Mouse (Mus musculus): Measurements from ENCODE around the gene Zfp184.
"Not testable (repeated sequence)": the region's sequence is repeated elsewhere in the genome, so short reads cannot be mapped to it uniquely, and the experiment has no call there.

The Zfp184 gene

GRCm38 (mm10) chr13:21944926-21945740 is at the start of gene Zfp184:
Gene Zfp184, plus strand, starts transcription at chr13:21945094.
- DNase-seq = peak; percentile 89 to 90

- peak; percentile 72 to 79 for DNase-seq
Measured at GRCm38 (mm10) chr13:21896549-21897244, 48.2 kb upstream of the Zfp184 start.

DNA sequence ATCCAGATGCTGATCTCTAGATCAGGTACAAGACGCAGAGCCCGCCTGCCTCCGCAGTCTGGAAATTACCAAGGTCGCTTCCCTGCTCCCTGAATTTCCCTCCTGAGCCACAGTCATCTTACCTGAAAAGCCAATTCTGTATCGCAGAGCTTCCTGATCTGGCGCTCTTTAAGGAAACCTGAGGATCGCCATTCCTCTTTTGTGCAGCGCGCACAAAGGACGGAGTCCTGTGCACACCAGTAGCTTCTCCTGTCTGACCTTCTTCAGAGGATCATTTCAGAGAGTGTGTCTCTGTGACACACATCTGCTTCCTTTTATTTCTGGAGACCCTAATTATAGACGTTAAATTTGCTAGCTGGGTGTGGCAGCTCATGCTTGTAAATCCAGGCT is 47.7 kb upstream of the Zfp184 start:
- DNase-seq = no peak

DNA sequence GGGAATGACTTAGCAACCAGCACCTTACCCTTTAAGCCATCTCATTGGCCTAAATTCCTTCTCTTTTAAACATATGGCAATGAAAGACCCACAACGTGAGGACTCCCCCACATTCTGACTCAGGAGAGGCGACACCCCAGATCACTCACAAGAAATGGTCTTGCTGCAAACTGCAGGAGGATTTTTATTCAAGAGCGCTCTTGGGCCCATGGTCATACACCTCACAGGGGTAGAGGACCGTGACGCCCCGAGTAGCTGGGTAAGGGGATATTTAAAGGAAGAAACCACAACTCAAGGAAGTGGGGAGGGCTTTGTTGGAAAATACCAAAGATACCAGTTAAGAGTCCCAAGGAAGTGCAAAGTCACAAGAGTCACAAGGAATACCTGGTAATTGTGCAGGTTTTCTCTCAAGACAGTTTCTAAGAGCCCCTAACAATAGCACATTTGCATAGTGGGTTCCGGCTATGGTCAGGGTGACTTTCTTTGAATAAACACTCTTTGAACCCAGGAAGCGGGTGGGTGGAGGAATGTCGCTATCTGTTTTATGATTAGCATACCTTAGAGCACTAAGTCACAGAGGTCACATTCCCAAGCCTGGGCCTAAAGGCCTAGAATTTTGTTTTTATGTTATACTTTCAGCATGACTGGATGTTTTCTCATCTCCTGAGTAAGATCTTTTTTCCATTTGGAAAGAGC is 43.9 kb upstream of the Zfp184 start:
- not testable (repeated sequence) for DNase-seq

DNA sequence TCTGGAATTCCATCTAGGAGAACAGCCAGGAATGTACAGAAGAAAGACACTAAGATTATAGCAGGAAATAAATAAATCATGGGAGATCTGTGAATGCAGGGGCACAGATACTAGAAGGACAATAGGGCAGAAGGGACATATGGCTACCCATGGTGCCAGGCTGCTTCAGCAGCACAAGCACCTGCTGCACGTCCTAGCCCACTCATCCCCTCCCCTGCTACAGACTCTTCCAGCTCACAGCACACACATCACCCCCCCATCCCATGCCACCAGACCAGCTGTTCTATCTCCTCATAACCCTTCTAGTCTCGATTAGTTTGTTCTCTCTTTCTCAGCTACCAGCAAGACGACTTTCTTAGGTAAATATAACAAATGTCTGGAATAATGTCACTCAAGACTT is 41.4 kb upstream of the Zfp184 start:
- no peak for DNase-seq

DNA sequence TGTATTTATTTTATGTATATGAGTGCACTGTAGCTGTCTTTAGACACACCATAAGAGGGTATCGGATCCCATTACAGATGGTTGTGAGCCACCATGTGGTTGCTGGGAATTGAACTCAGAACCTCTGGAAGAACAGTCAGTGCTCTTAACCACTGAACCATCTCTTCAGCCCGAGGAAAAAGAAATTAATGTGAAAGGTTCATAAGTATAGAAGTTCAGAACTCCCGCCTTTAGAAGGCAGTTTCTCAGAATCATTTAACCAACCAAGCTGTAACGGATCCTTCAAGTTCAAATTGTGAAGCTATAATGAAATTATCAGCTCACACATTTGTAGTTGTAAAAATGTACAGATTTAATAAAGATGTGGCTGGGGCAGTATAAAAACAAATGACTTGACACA is 40.8 kb upstream of the Zfp184 start:
- DNase-seq = not testable (repeated sequence)

DNA sequence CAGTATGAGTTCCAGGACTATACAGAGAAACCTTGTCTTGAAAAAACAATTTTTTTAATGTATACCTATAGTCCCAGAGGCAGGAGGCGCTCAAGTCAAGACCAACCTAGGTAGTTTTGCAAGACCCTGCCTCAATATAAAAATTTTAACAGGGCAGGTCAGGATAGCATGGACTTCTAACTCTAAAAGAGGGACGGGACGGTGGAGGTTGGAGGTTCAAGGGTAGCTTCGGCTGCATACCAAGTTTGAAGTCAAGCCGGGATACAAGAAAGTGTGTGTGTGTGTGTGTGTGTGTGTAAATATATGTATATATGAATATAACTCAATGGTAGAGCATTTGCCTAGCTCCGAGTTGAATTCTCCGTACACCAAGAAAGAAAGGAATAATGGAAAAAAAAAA is 38.6 kb upstream of the Zfp184 start:
- no peak for DNase-seq

GRCm38 (mm10) chr13:21906946-21907806 is 37.7 kb upstream of the Zfp184 start:
- no peak for DNase-seq

- DNase-seq = not testable (repeated sequence)
Measured at GRCm38 (mm10) chr13:21907807-21908155, 37.1 kb upstream of the Zfp184 start.

GRCm38 (mm10) chr13:21910735-21911134 is 34.2 kb upstream of the Zfp184 start:
- no peak for DNase-seq

DNA sequence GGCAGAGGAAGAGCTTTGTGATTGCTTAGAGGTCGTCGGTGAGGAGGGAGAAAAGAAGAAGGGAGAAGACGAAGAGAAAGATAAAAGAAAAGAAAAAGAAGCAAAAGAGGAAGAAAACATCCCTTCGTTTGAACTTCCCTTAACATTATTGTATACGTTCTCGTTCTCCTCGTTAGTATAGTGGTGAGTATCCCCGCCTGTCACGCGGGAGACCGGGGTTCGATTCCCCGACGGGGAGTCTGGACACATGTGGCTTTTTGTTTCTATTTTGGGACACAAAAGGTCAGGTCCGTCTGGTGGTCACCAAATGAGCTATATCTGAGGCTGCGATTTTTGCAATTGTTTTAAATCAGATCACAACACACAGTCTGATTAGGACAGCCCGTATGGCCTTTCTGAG is 33.7 kb upstream of the Zfp184 start:
- DNase-seq = peak in 1 of 2 experiments; percentile 29

- DNase-seq = no peak
Measured at GRCm38 (mm10) chr13:21913854-21914253, 31.0 kb upstream of the Zfp184 start.

DNA sequence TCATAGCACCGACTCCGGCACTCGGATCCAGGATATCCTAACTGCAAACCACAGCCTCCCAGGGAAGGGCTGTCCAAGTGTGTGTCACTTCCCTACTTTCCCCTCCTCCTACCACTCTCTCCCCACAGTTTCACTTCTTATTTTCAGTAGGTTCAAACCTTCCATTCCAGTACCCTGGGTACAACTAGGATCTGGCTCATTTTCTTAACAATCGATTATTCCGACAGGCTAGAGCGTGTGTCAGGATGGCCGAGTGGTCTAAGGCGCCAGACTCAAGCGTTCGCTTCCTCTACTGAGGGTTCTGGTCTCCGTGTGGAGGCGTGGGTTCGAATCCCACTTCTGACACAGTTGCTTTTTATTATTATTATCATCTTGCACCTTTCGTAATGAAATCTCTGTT is 30.3 kb upstream of the Zfp184 start:
- DNase-seq = peak; percentile 35 to 54

GRCm38 (mm10) chr13:21915487-21915886 is 29.4 kb upstream of the Zfp184 start:
- no peak for DNase-seq

DNA sequence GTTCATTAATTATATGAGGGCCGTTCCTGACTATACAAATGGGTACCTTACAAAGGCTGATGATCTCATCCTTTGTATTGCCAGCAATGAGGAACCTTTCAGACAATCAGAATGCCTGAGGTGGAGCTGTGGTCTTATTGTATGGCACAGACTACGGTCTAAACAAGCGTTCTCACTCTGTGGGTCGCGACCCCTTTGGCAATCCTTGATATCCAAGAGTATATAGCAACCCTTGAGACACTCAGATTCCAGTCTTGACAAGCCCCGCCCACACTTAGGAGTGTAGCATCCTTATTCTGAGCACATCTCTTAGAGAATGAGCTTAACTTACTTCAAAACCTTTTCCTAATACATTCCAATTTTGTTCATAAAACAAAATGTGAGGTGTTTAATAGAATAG is 28.8 kb upstream of the Zfp184 start:
- no peak for DNase-seq

GRCm38 (mm10) chr13:21917040-21917439 is 27.9 kb upstream of the Zfp184 start:
- DNase-seq = peak in 1 of 2 experiments; percentile 37

- no peak for DNase-seq
Measured at GRCm38 (mm10) chr13:21917480-21917879, 27.4 kb upstream of the Zfp184 start.

- DNase-seq = no peak
Measured at GRCm38 (mm10) chr13:21917992-21918391, 26.9 kb upstream of the Zfp184 start.

DNA sequence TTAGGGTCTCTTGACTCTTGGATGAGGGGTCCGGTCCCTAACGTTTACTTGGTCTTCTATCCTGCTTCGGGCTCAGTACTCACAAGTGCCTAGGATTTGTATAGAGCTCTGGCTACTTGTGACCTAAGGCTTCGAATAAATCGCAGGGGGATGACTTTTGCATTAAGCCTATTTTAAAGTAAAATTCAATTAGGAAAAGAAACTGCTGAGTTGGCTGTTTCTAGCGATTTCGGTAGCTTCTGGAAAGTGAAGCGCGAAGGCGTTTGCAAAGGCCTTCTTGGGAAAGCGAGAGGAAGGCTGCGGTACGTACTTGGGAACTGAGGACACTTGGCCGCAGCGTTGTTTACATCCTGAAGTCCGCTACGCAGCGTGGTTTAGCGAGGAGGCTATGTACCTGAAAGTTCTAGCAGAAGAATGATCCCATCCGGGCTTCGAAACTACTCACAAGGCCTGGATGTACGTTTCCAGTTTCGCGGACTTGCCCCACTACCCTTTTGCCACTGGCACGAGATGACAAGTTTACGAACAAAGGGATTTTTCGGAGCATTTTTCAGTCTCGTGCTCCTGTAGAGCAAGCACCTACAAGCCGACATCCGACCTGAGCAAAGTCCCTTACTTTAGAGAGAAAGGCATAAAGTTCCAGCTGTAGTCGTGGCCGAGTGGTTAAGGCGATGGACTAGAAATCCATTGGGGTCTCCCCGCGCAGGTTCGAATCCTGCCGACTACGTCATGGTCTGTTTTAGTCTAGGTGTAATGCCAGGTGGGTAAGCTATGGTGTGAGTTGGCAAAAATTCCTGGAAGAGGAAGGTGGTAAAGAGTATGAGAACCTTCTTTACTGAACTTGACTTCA is 26.1 kb upstream of the Zfp184 start:
- DNase-seq = peak; percentile 20 to 34

DNA sequence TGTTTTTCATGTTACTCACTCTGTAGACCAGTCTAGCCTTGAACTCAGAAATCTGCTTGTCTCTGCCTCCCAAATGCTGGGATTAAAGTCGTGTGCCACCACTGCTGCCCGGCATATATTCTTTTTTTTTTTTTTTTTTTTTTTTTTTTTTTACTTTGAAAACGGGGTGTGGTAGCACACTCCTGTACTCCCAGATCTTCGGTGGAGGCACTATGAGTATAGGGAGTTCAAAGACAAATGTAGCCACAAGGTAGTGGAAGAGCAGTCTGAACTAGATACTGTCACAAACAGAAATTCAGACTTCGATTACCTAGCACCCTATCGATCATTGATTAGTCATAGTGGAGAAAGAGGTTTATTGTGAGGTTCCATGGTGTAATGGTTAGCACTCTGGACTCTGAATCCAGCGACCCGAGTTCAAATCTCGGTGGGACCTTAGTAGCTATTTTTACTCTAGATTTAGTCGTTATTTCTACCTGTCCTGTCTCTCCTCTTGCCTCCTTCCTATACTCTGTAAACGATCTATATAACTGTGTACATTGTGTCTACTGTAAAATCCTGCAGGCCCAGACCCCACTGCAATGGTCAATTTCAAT is 25.0 kb upstream of the Zfp184 start:
- DNase-seq = no peak

- DNase-seq = no peak
Measured at GRCm38 (mm10) chr13:21920681-21921233, 24.1 kb upstream of the Zfp184 start.

Data from cerebellum, postnatal 25 days (tissue).